Mouse (Mus musculus): ENCODE measurements around the gene Coa3. TPM values are rescaled to one million over a fixed set of nuclear protein-coding genes. Genes with fewer than 3 reads are reported as not detected.

Gene Coa3
- polyA plus RNA-seq, 1 experiment = 21.1 TPM

- Histone ChIP-seq H3K9me3 (no peaks in the 10 kb centered on the region), H3K27me3 (replicated peaks) (no peaks in the 10 kb centered on the region), H3K4me1 (peaks cover 45% of the 10 kb centered on the region), H3K36me3 (replicated peaks; ENCODE audit: low read length) (peaks cover 32% of the 10 kb centered on the region), H3K4me3 (replicated peaks) (peak within 1 kb of the TSS; percentile 99)
- TF ChIP-seq GATA1 (IDR thresholded peaks at IDR 0.05; ENCODE audit: borderline replicate concordance, low read length) (no peak), FLI1 (IDR thresholded peaks at IDR 0.05; ENCODE audit: low read length) (no peak)
Measured at GRCm38 (mm10) chr11:101253613-101254389, 25.1 kb downstream of the Coa3 start, which contains the start of gene Vps25. Vps25 (plus strand) TSS chr11:101253707.

GRCm38 (mm10) chr11:101252941-101253340 lies 26.0 kb downstream of the Coa3 start:
- TF ChIP-seq FLI1 (IDR thresholded peaks at IDR 0.05; ENCODE audit: low read length) = no peak
- no peak for TF ChIP-seq GATA1 (IDR thresholded peaks at IDR 0.05; ENCODE audit: borderline replicate concordance, low read length)
- Histone ChIP-seq H3K9me3 (no peaks in the 10 kb centered on the region), H3K36me3 (replicated peaks; ENCODE audit: low read length) (peaks cover 23% of the 10 kb centered on the region), H3K27me3 (replicated peaks) (peaks cover 4% of the 10 kb centered on the region), H3K4me1 (peaks cover 42% of the 10 kb centered on the region), H3K4me3 (replicated peaks) (peak overlapping the region; percentile 99)

GRCm38 (mm10) chr11:101251031-101251430 lies 27.9 kb downstream of the Coa3 start:
- H3K36me3 ChIP-seq (replicated peaks; ENCODE audit: low read length) = peaks cover 5% of the 10 kb centered on the region
- H3K4me1 ChIP-seq = peaks cover 50% of the 10 kb centered on the region
- TF ChIP-seq FLI1 (IDR thresholded peaks at IDR 0.05; ENCODE audit: low read length) (no peak), GATA1 (IDR thresholded peaks at IDR 0.05; ENCODE audit: borderline replicate concordance, low read length) (no peak)
- H3K4me3 ChIP-seq (replicated peaks) = no peak overlapping the region
- peaks cover 23% of the 10 kb centered on the region for H3K27me3 ChIP-seq (replicated peaks)
- H3K9me3 ChIP-seq = no peaks in the 10 kb centered on the region

- no peak for TF ChIP-seq FLI1 (IDR thresholded peaks at IDR 0.05; ENCODE audit: low read length)
- no peak for TF ChIP-seq GATA1 (IDR thresholded peaks at IDR 0.05; ENCODE audit: borderline replicate concordance, low read length)
- H3K4me1 ChIP-seq = peaks cover 51% of the 10 kb centered on the region
- H3K36me3 ChIP-seq (replicated peaks; ENCODE audit: low read length) = no peaks in the 10 kb centered on the region
- H3K9me3 ChIP-seq = no peaks in the 10 kb centered on the region
- H3K27me3 ChIP-seq (replicated peaks) = peaks cover 48% of the 10 kb centered on the region
- H3K4me3 ChIP-seq (replicated peaks) = no peak overlapping the region
Measured at GRCm38 (mm10) chr11:101248258-101248994, 30.5 kb downstream of the Coa3 start.

GRCm38 (mm10) chr11:101247521-101248030 lies 31.3 kb downstream of the Coa3 start:
- Histone ChIP-seq H3K36me3 (replicated peaks; ENCODE audit: low read length) (no peaks in the 10 kb centered on the region), H3K4me1 (peaks cover 48% of the 10 kb centered on the region), H3K27me3 (replicated peaks) (peaks cover 54% of the 10 kb centered on the region), H3K9me3 (no peaks in the 10 kb centered on the region), H3K4me3 (replicated peaks) (no peak overlapping the region)
- TF ChIP-seq FLI1 (IDR thresholded peaks at IDR 0.05; ENCODE audit: low read length) = no peak
- no peak for TF ChIP-seq GATA1 (IDR thresholded peaks at IDR 0.05; ENCODE audit: borderline replicate concordance, low read length)

GRCm38 (mm10) chr11:101246702-101247012 lies 32.3 kb downstream of the Coa3 start:
- no peaks in the 10 kb centered on the region for H3K36me3 ChIP-seq (replicated peaks; ENCODE audit: low read length)
- H3K27me3 ChIP-seq (replicated peaks) = peaks cover 62% of the 10 kb centered on the region
- peaks cover 44% of the 10 kb centered on the region for H3K4me1 ChIP-seq
- peak overlapping the region; percentile 89 for H3K4me3 ChIP-seq (replicated peaks)
- TF ChIP-seq FLI1 (IDR thresholded peaks at IDR 0.05; ENCODE audit: low read length) (no peak), GATA1 (IDR thresholded peaks at IDR 0.05; ENCODE audit: borderline replicate concordance, low read length) (no peak)
- no peaks in the 10 kb centered on the region for H3K9me3 ChIP-seq

- TF ChIP-seq FLI1 (IDR thresholded peaks at IDR 0.05; ENCODE audit: low read length) (no peak), GATA1 (IDR thresholded peaks at IDR 0.05; ENCODE audit: borderline replicate concordance, low read length) (no peak)
- H3K27me3 ChIP-seq (replicated peaks) = peaks cover 65% of the 10 kb centered on the region
- H3K9me3 ChIP-seq = no peaks in the 10 kb centered on the region
- peaks cover 44% of the 10 kb centered on the region for H3K4me1 ChIP-seq
- H3K4me3 ChIP-seq (replicated peaks) = peak within 1 kb of the TSS; percentile 89
- H3K36me3 ChIP-seq (replicated peaks; ENCODE audit: low read length) = no peaks in the 10 kb centered on the region
Measured at GRCm38 (mm10) chr11:101245855-101246701, 32.8 kb downstream of the Coa3 start, which contains the start of gene Ramp2. Ramp2 (plus strand) TSS chr11:101246028.

- Histone ChIP-seq H3K4me1 (peaks cover 44% of the 10 kb centered on the region), H3K9me3 (no peaks in the 10 kb centered on the region), H3K27me3 (replicated peaks) (peaks cover 66% of the 10 kb centered on the region), H3K4me3 (replicated peaks) (no peak overlapping the region), H3K36me3 (replicated peaks; ENCODE audit: low read length) (no peaks in the 10 kb centered on the region)
- no peak for TF ChIP-seq FLI1 (IDR thresholded peaks at IDR 0.05; ENCODE audit: low read length)
- no peak for TF ChIP-seq GATA1 (IDR thresholded peaks at IDR 0.05; ENCODE audit: borderline replicate concordance, low read length)
Measured at GRCm38 (mm10) chr11:101245071-101245470, 33.8 kb downstream of the Coa3 start.

GRCm38 (mm10) chr11:101238071-101238647 lies 40.8 kb downstream of the Coa3 start:
- Histone ChIP-seq H3K9me3 (peaks cover 8% of the 10 kb centered on the region), H3K27me3 (replicated peaks) (peaks cover 56% of the 10 kb centered on the region), H3K4me1 (peaks cover 5% of the 10 kb centered on the region; the same call in 1 of the 2 replicates), H3K36me3 (replicated peaks; ENCODE audit: low read length) (no peaks in the 10 kb centered on the region), H3K4me3 (replicated peaks) (no peak overlapping the region)
- no peak for TF ChIP-seq FLI1 (IDR thresholded peaks at IDR 0.05; ENCODE audit: low read length)
- no peak for TF ChIP-seq GATA1 (IDR thresholded peaks at IDR 0.05; ENCODE audit: borderline replicate concordance, low read length)

Measured in megakaryocyte, embryonic 14.5 days (primary cell).